Mouse (Mus musculus) heart, postnatal 10 days (tissue): ENCODE measurements around the gene 6330409D20Rik. TPM values are rescaled to one million over a fixed set of nuclear protein-coding genes. Genes with fewer than 3 reads are reported as not detected.
A peak's percentile ranks its signal among the peaks of the same experiment; 100 is the strongest.

Experiments
- DNase-seq, 2 experiments: peaks; one replicate each; pipeline ENCODE4 v3.0.0; 2021
- intact Hi-C: fragments of 180-260 bp; cut with DNase I; formaldehyde crosslinking; loops from one replicate; pipeline ENCODE4 v1.15.1; 2025
- total RNA-seq, 2 experiments: library from RNA; stranded (reverse); gene quantifications; 2 replicates each; pipeline ENCODE4 v1.2.3; 2021

6330409D20Rik gene
- total RNA-seq, 2 experiments from 2014 or later, result not detected

GRCm38 (mm10) chr2:32708643-32709042 lies 32.2 kb downstream of the 6330409D20Rik start:
- peak; percentile 57 to 82 for DNase-seq
- intact Hi-C loops, result loop anchor here (1.0 kb wide), 1 partner anchor 49 kb away; the partner anchor contains the start of gene Tor2a

- DNase-seq, result no peak
- intact Hi-C loops, result no loop called here
Measured at GRCm38 (mm10) chr2:32706971-32707370, 33.8 kb downstream of the 6330409D20Rik start.

- intact Hi-C loops, result no loop called here
- no peak for DNase-seq
Measured at GRCm38 (mm10) chr2:32705018-32705417, 35.8 kb downstream of the 6330409D20Rik start.

- intact Hi-C loops, result no loop called here
- no peak for DNase-seq
Measured at GRCm38 (mm10) chr2:32704021-32704421, 36.8 kb downstream of the 6330409D20Rik start, which contains the start of gene Fpgs. Fpgs (minus strand) TSS chr2:32704145.

- DNase-seq, result no peak
- intact Hi-C loops, result no loop called here
Measured at GRCm38 (mm10) chr2:32703046-32703445, 37.8 kb downstream of the 6330409D20Rik start.

GRCm38 (mm10) chr2:32700966-32701743 lies 39.7 kb downstream of the 6330409D20Rik start:
- intact Hi-C loops, result no loop called here
- DNase-seq, result no peak

GRCm38 (mm10) chr2:32699680-32700079 lies 41.1 kb downstream of the 6330409D20Rik start:
- DNase-seq, result no peak
- intact Hi-C loops, result no loop called here

- intact Hi-C loops, result no loop called here
- DNase-seq, result no peak
Measured at GRCm38 (mm10) chr2:32694691-32695090, 46.1 kb downstream of the 6330409D20Rik start.

GRCm38 (mm10) chr2:32693823-32694411 lies 46.9 kb downstream of the 6330409D20Rik start:
- intact Hi-C loops, result no loop called here
- DNase-seq, result peak; percentile 97 to 98

GRCm38 (mm10) chr2:32693282-32693681 lies 47.5 kb downstream of the 6330409D20Rik start:
- intact Hi-C loops, result no loop called here

GRCm38 (mm10) chr2:32692496-32692895 lies 48.3 kb downstream of the 6330409D20Rik start:
- intact Hi-C loops, result no loop called here
- no peak for DNase-seq

More at GRCm38 (mm10) chr2:32693282-32693681, 47.5 kb downstream of the 6330409D20Rik start:
- DNase-seq, result peak in 1 of 2 experiments; percentile 37

- intact Hi-C loops, result no loop called here
- DNase-seq, result no peak
Measured at GRCm38 (mm10) chr2:32691041-32691440, 49.8 kb downstream of the 6330409D20Rik start.

GRCm38 (mm10) chr2:32689420-32689819 lies 51.4 kb downstream of the 6330409D20Rik start:
- intact Hi-C loops, result loop anchor here (1.0 kb wide), 2 partner anchors 58 to 106 kb away; no protein-coding TSS in a partner anchor
- DNase-seq, result peak; percentile 91 to 95

GRCm38 (mm10) chr2:32687562-32687961 lies 53.3 kb downstream of the 6330409D20Rik start:
- no peak for DNase-seq
- intact Hi-C loops, result no loop called here

- DNase-seq, result no peak
- intact Hi-C loops, result no loop called here
Measured at GRCm38 (mm10) chr2:32686640-32687039, 54.2 kb downstream of the 6330409D20Rik start.

- DNase-seq, result no peak
- intact Hi-C loops, result no loop called here
Measured at GRCm38 (mm10) chr2:32685807-32686206, 55.0 kb downstream of the 6330409D20Rik start.

GRCm38 (mm10) chr2:32684681-32685428 lies 56.0 kb downstream of the 6330409D20Rik start:
- intact Hi-C loops, result no loop called here
- no peak for DNase-seq

- DNase-seq, result no peak
- intact Hi-C loops, result no loop called here
Measured at GRCm38 (mm10) chr2:32683701-32684100, 57.1 kb downstream of the 6330409D20Rik start.

GRCm38 (mm10) chr2:32682721-32683417 lies 57.9 kb downstream of the 6330409D20Rik start:
- peak; percentile 43 to 45 for DNase-seq
- intact Hi-C loops, result no loop called here
